Mouse (Mus musculus) liver, embryonic 13.5 days (tissue): ENCODE results near the gene Adamts16. TPM values are rescaled to one million over a fixed set of nuclear protein-coding genes. Genes with fewer than 3 reads are reported as not detected.

Experiments
- ATAC-seq: fragments of 200-750 bp; cut with Nextera tagmentation; 2 replicates; pipeline ENCODE4 v1.8.0; 2017; ENCODE audit warnings: low read depth, mild to moderate bottlenecking, moderate number of reproducible peaks, moderate library complexity
- DNase-seq: peaks from one replicate; pipeline ENCODE4 v3.0.0; 2022
- H3K27ac ChIP-seq: fragments of 300-500 bp; sonication (generic); 2 replicates; pipeline ENCODE4 v1.5.1; 2015; ENCODE audit warnings: moderate library complexity, mild to moderate bottlenecking, inconsistent platforms
- H3K27me3 ChIP-seq: fragments of 300-500 bp; sonication (generic); 2 replicates; pipeline ENCODE4 v1.6.1; 2015; ENCODE audit warnings: mild to moderate bottlenecking, inconsistent platforms
- H3K36me3 ChIP-seq: fragments of 300-500 bp; sonication (generic); 2 replicates; pipeline ENCODE4 v1.6.1; 2015; ENCODE audit warnings: mild to moderate bottlenecking, inconsistent platforms
- H3K4me1 ChIP-seq: fragments of 300-500 bp; sonication (generic); replicated peaks from 2 replicates; pipeline ENCODE4 v1.6.1; 2015; ENCODE audit warnings: inconsistent platforms
- H3K4me2 ChIP-seq: fragments of 300-500 bp; sonication (generic); 2 replicates; pipeline ENCODE4 v1.6.1; 2015; ENCODE audit warnings: inconsistent platforms, mild to moderate bottlenecking, moderate library complexity
- H3K4me3 ChIP-seq: fragments of 300-500 bp; sonication (generic); replicated peaks from 2 replicates; pipeline ENCODE4 v1.5.1; 2015; ENCODE audit warnings: mild to moderate bottlenecking, inconsistent platforms
- H3K9ac ChIP-seq: fragments of 300-500 bp; sonication (generic); 2 replicates; pipeline ENCODE4 v1.6.1; 2015; ENCODE audit warnings: mild to moderate bottlenecking, inconsistent platforms
- H3K9me3 ChIP-seq: fragments of 300-500 bp; sonication (generic); replicated peaks from 2 replicates; pipeline ENCODE4 v1.6.1; 2016; ENCODE audit warnings: inconsistent platforms
- WGBS: fragments of 180-500 bp; shearing (Covaris S2); methylation state at CpG from one replicate; pipeline ENCODE4 v1.1.7; 2015; ENCODE audit not compliant: insufficient replicate concordance; 5-methylcytosine and 5-hydroxymethylcytosine counted together
- polyA plus RNA-seq: library from polyadenylated mRNA; unstranded; fragments of >200 nt; fragmentation: Nextera tagmentation; extraction: Ambion mirVana; gene quantifications from 2 replicates; pipeline ENCODE4 v1.2.1, GENCODE M21; 2015

Gene Adamts16
- polyA plus RNA-seq, 1 experiment from 2014 or later = 0.09 TPM

GRCm38 (mm10) chr13:70702904-70703303 lies 138.7 kb downstream of the Adamts16 start:
- no peak for ATAC-seq
- Histone ChIP-seq H3K36me3 (no peaks in the 10 kb centered on the region), H3K4me2 (no peak overlapping the region), H3K9ac (no peak overlapping the region), H3K9me3 (no peaks in the 10 kb centered on the region), H3K27me3 (no peaks in the 10 kb centered on the region), H3K4me3 (no peak overlapping the region), H3K4me1 (0 out of 2 replicates have a peak, but pooled peaks cover 2% of the 10 kb centered on the region), H3K27ac (no peak overlapping the region)
- 35% methylated on average over 4 of the region's 4 CpGs for WGBS
- DNase-seq = no peak

- Histone ChIP-seq H3K9ac (no peak overlapping the region), H3K27ac (no peak overlapping the region), H3K4me1 (no peaks in the 10 kb centered on the region), H3K9me3 (no peaks in the 10 kb centered on the region), H3K4me3 (no peak overlapping the region), H3K27me3 (no peaks in the 10 kb centered on the region), H3K36me3 (no peaks in the 10 kb centered on the region), H3K4me2 (no peak overlapping the region)
- DNase-seq (no peak), ATAC-seq (no peak)
- WGBS = 60% methylated on average over 4 of the region's 4 CpGs
Measured at GRCm38 (mm10) chr13:70698812-70699387, 142.7 kb downstream of the Adamts16 start.

DNA sequence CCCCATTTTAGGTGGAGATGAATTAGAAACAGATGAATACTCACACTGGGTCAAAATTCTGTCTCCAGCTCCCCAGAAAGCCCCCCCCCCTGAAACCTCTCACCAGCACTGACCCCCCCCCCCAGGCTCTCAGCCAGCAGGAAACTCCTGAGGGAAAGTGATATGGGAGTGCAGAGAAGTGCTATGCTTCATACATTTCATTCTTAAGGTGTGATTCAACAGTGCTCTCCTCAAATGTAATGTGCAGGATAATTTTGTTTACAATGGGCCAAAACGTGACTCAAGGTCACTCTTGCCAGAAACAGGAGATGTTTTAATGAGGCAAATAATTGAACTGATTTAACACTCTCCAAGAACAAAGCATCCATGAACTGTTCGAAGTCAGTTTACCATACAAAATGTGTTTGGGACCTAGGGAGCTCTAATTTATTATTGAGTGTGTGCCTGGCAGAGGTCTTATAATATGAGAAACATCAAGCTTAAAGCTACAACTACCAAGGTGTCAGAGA lies 152.1 kb downstream of the Adamts16 start:
- no peak for ATAC-seq
- Histone ChIP-seq H3K36me3 (no peaks in the 10 kb centered on the region), H3K4me3 (no peak overlapping the region), H3K27me3 (no peaks in the 10 kb centered on the region), H3K9ac (no peak overlapping the region), H3K27ac (no peak overlapping the region), H3K4me1 (no peaks in the 10 kb centered on the region), H3K9me3 (no peaks in the 10 kb centered on the region), H3K4me2 (no peak overlapping the region)
- 34% methylated on average over 2 of the region's 2 CpGs for WGBS
- DNase-seq = no peak

DNA sequence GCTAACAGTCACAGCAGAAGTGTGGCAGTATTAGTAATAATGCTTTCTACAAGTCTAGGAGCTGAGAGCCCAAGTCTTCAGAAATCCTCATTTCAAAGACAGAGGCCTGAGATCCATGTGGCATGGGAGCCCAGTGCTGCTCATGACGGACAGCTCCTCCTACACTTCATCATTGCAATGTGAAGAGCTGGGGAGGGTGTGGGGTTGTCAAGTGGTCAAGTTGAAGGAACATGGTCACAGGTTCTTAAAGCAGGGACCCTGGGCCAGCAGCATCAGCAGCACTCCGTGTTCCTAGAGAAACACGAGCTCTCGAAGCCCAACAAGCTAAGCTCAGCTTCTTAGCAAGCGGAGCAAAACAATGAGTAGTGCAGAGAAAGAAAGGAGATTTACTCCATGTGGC lies 155.8 kb downstream of the Adamts16 start:
- Histone ChIP-seq H3K4me2 (no peak overlapping the region), H3K4me3 (no peak overlapping the region), H3K27ac (no peak overlapping the region), H3K4me1 (no peaks in the 10 kb centered on the region), H3K9me3 (no peaks in the 10 kb centered on the region), H3K36me3 (no peaks in the 10 kb centered on the region), H3K9ac (no peak overlapping the region), H3K27me3 (no peaks in the 10 kb centered on the region)
- 75% methylated on average over 5 of the region's 5 CpGs for WGBS
- ATAC-seq (no peak), DNase-seq (no peak)

DNA sequence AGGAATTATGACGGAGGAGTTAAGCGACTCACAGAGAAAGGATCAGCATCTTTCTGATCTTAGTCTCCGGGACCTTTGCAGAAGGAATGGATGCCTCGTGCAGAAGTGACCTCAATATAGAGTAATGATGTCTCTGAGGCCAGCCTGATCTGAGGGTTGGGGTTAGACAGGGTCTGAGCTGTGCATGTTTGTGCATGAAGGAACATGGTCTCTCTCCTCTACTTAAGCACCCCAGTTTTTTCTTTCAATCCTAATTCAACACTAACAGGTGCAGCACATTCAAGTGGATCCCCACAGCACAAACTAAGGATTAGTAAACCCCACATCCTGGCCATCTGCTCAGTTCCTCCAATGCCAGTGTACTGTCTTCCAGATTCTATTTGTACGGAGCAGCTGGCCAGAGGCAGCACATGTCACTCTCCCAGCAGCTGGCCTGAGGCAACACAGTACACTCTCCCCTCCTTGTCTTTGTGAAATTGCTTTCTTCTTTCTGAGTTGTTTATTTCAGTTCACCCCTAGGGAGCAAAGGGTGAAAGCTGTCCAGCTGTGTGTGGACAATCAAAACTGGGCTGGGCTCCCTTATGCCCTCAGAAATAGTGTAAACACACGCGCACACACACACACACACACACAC lies 156.5 kb downstream of the Adamts16 start:
- no peaks in the 10 kb centered on the region for H3K27me3 ChIP-seq
- ATAC-seq = no peak
- no peak overlapping the region for H3K4me2 ChIP-seq
- no peaks in the 10 kb centered on the region for H3K9me3 ChIP-seq
- 68% methylated on average over 7 of the region's 7 CpGs for WGBS
- H3K9ac ChIP-seq = no peak overlapping the region
- H3K4me3 ChIP-seq = no peak overlapping the region
- no peaks in the 10 kb centered on the region for H3K4me1 ChIP-seq
- no peak for DNase-seq
- H3K27ac ChIP-seq = no peak overlapping the region
- H3K36me3 ChIP-seq = no peaks in the 10 kb centered on the region

DNA sequence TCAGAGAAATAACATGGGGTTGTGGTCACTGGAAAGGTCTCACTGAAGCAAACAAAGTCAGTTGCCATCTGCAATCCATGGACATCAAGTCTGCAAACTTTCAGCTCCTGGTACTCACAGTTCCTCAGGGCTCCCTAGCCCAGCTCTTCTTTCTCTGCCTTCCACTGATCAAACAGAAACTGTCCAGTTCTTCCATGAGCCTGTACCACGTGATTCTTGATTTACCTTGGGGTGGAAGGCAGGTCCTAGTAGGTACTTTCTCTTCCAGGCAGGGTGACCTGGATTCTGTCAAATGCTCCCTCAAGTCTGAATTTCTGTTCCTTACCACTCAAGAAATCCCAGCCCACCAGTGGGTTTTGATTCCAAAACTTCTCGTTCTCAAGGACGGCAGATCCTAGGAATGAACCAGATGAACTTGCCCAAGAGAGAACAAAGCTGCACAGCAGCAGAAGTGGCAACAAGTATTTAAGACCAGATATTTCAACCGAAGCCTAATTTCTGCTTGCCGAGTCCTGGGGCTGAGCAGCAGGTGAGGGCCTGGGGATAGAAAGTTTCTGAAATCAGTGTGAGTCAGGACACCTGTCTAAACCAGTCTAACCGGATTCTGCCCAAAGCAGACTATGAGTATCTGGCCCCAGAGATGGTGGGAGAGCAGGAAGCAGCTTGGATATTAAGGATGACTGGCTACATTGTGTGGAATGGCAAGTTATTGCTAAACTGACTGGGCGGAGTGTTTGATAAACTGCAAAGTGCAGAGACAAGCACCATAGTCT lies 160.0 kb downstream of the Adamts16 start:
- no peak overlapping the region for H3K4me2 ChIP-seq
- no peaks in the 10 kb centered on the region for H3K9me3 ChIP-seq
- H3K4me1 ChIP-seq = no peaks in the 10 kb centered on the region
- no peak for ATAC-seq
- no peaks in the 10 kb centered on the region for H3K27me3 ChIP-seq
- no peak overlapping the region for H3K27ac ChIP-seq
- no peak overlapping the region for H3K4me3 ChIP-seq
- no peak overlapping the region for H3K9ac ChIP-seq
- WGBS = 62% methylated on average over 7 of the region's 7 CpGs
- no peaks in the 10 kb centered on the region for H3K36me3 ChIP-seq
- no peak for DNase-seq

GRCm38 (mm10) chr13:70680316-70680715 lies 161.3 kb downstream of the Adamts16 start:
- no peak for ATAC-seq
- no peak overlapping the region for H3K4me3 ChIP-seq
- WGBS = 68% methylated on average over 3 of the region's 3 CpGs

More at GRCm38 (mm10) chr13:70680316-70680715, 161.3 kb downstream of the Adamts16 start:
- Histone ChIP-seq H3K4me1 (no peaks in the 10 kb centered on the region), H3K4me2 (no peak overlapping the region), H3K9me3 (no peaks in the 10 kb centered on the region), H3K9ac (no peak overlapping the region), H3K36me3 (no peaks in the 10 kb centered on the region), H3K27ac (no peak overlapping the region), H3K27me3 (no peaks in the 10 kb centered on the region)
- DNase-seq = no peak

Other genes starting within 250 kb of the Adamts16 start
- 4.9 and 5.4 TPM in 2 replicates for gene Ice1, start 204.2 kb downstream of the Adamts16 start, polyA plus RNA-seq